Mouse (Mus musculus) adipocyte (in vitro differentiated cells): Measurements from ENCODE around the gene Polr2e.

ENCODE experiments used
- DNase-seq: peaks from one replicate; pipeline ENCODE4 v3.0.0-alpha.2; 2016; ENCODE audit warnings: low spot score

The Polr2e gene

GRCm38 (mm10) chr10:80039559-80039979 lies at the start of gene Polr2e:
Gene Polr2e, minus strand, starts transcription at chr10:80039795.
- DNase-seq = peak; percentile 99

- no peak for DNase-seq
These were observed 49.6 kb upstream of the Polr2e start for GRCm38 (mm10) chr10:80089146-80089545.

GRCm38 (mm10) chr10:80087483-80087882 lies 47.9 kb upstream of the Polr2e start:
- DNase-seq = no peak

GRCm38 (mm10) chr10:80086847-80087246 lies 47.3 kb upstream of the Polr2e start:
- peak; percentile 94 for DNase-seq

GRCm38 (mm10) chr10:80084817-80085487 lies 45.4 kb upstream of the Polr2e start:
- DNase-seq = peak; percentile 80

- DNase-seq = no peak
These were observed 41.5 kb upstream of the Polr2e start for GRCm38 (mm10) chr10:80081075-80081474.

GRCm38 (mm10) chr10:80080396-80081070 lies 40.9 kb upstream of the Polr2e start:
- DNase-seq = no peak

GRCm38 (mm10) chr10:80078366-80078765 lies 38.8 kb upstream of the Polr2e start:
- no peak for DNase-seq

GRCm38 (mm10) chr10:80077312-80077711 lies 37.7 kb upstream of the Polr2e start:
- no peak for DNase-seq

- no peak for DNase-seq
These were observed 36.8 kb upstream of the Polr2e start for GRCm38 (mm10) chr10:80076386-80076785.

GRCm38 (mm10) chr10:80075924-80076323 lies 36.3 kb upstream of the Polr2e start:
- no peak for DNase-seq

GRCm38 (mm10) chr10:80074813-80075601 lies 35.4 kb upstream of the Polr2e start:
- peak; percentile 88 for DNase-seq

GRCm38 (mm10) chr10:80072623-80073489 lies 33.3 kb upstream of the Polr2e start:
- DNase-seq = no peak

GRCm38 (mm10) chr10:80071516-80071900 lies 31.9 kb upstream of the Polr2e start:
- no peak for DNase-seq

- DNase-seq = peak; percentile 92
These were observed 31.4 kb upstream of the Polr2e start for GRCm38 (mm10) chr10:80070837-80071515.

- DNase-seq = no peak
These were observed 30.4 kb upstream of the Polr2e start for GRCm38 (mm10) chr10:80069948-80070450.

GRCm38 (mm10) chr10:80069251-80069650 lies 29.7 kb upstream of the Polr2e start:
- no peak for DNase-seq

- no peak for DNase-seq
These were observed 24.5 kb upstream of the Polr2e start for GRCm38 (mm10) chr10:80063877-80064650.

- no peak for DNase-seq
These were observed 23.5 kb upstream of the Polr2e start for GRCm38 (mm10) chr10:80063104-80063503.

GRCm38 (mm10) chr10:80057683-80058326 lies 18.2 kb upstream of the Polr2e start:
- DNase-seq = no peak
